Mouse (Mus musculus): Measurements from ENCODE around the gene Fam71f2. TPM values are rescaled to one million over a fixed set of nuclear protein-coding genes. Genes with fewer than 3 reads are reported as not detected.

The Fam71f2 gene
- polyA plus RNA-seq, 1 experiment from 2014 or later: 0.33 TPM

- DNase-seq (ENCODE audit: low spot score) (no peak), ATAC-seq (ENCODE audit: insufficient read depth, low FRiP score, low TSS enrichment) (no peak)
- Histone ChIP-seq H3K9me3 (ENCODE audit: control insufficient read depth, low read length) (no peaks in the 10 kb centered on the region), H3K9ac (ENCODE audit: low read length) (no peak overlapping the region), H3K4me2 (ENCODE audit: low read depth) (no peak overlapping the region), H3K27ac (ENCODE audit: low read depth, low read length) (no peak overlapping the region), H3K4me1 (ENCODE audit: control insufficient read depth, insufficient read depth, low read length) (no peaks in the 10 kb centered on the region), H3K27me3 (ENCODE audit: control insufficient read depth, insufficient read depth, low read length) (no peaks in the 10 kb centered on the region), H3K36me3 (ENCODE audit: control insufficient read depth, insufficient read depth, low read length) (no peaks in the 10 kb centered on the region), H3K4me3 (ENCODE audit: low read depth, low read length) (no peak overlapping the region)
- 63% methylated on average over 5 of the region's 5 CpGs for WGBS
Observed at GRCm38 (mm10) chr6:29287944-29288343, 8.6 kb downstream of the Fam71f2 start.

GRCm38 (mm10) chr6:29288651-29289050 lies 9.3 kb downstream of the Fam71f2 start:
- DNase-seq (ENCODE audit: low spot score): no peak
- no peaks in the 10 kb centered on the region for H3K36me3 ChIP-seq (ENCODE audit: control insufficient read depth, insufficient read depth, low read length)
- no peak overlapping the region for H3K27ac ChIP-seq (ENCODE audit: low read depth, low read length)
- no peaks in the 10 kb centered on the region for H3K9me3 ChIP-seq (ENCODE audit: control insufficient read depth, low read length)
- no peaks in the 10 kb centered on the region for H3K4me1 ChIP-seq (ENCODE audit: control insufficient read depth, insufficient read depth, low read length)
- WGBS: 70% methylated on average over 6 of the region's 6 CpGs
- no peak overlapping the region for H3K4me2 ChIP-seq (ENCODE audit: low read depth)
- no peaks in the 10 kb centered on the region for H3K27me3 ChIP-seq (ENCODE audit: control insufficient read depth, insufficient read depth, low read length)
- H3K9ac ChIP-seq (ENCODE audit: low read length): no peak overlapping the region
- ATAC-seq (ENCODE audit: insufficient read depth, low FRiP score, low TSS enrichment): no peak
- no peak overlapping the region for H3K4me3 ChIP-seq (ENCODE audit: low read depth, low read length)

- Histone ChIP-seq H3K36me3 (ENCODE audit: control insufficient read depth, insufficient read depth, low read length) (no peaks in the 10 kb centered on the region), H3K9ac (ENCODE audit: low read length) (no peak overlapping the region), H3K4me3 (ENCODE audit: low read depth, low read length) (no peak overlapping the region), H3K9me3 (ENCODE audit: control insufficient read depth, low read length) (no peaks in the 10 kb centered on the region), H3K27ac (ENCODE audit: low read depth, low read length) (no peak overlapping the region), H3K4me1 (ENCODE audit: control insufficient read depth, insufficient read depth, low read length) (no peaks in the 10 kb centered on the region), H3K4me2 (ENCODE audit: low read depth) (no peak overlapping the region), H3K27me3 (ENCODE audit: control insufficient read depth, insufficient read depth, low read length) (no peaks in the 10 kb centered on the region)
- no peak for ATAC-seq (ENCODE audit: insufficient read depth, low FRiP score, low TSS enrichment)
- 77% methylated on average over 2 of the region's 2 CpGs for WGBS
- no peak for DNase-seq (ENCODE audit: low spot score)
Observed at GRCm38 (mm10) chr6:29299112-29299511, 19.7 kb downstream of the Fam71f2 start.

- H3K4me2 ChIP-seq (ENCODE audit: low read depth): no peak overlapping the region
- no peak overlapping the region for H3K27ac ChIP-seq (ENCODE audit: low read depth, low read length)
- no peaks in the 10 kb centered on the region for H3K9me3 ChIP-seq (ENCODE audit: control insufficient read depth, low read length)
- no peak overlapping the region for H3K9ac ChIP-seq (ENCODE audit: low read length)
- no peaks in the 10 kb centered on the region for H3K4me1 ChIP-seq (ENCODE audit: control insufficient read depth, insufficient read depth, low read length)
- H3K36me3 ChIP-seq (ENCODE audit: control insufficient read depth, insufficient read depth, low read length): no peaks in the 10 kb centered on the region
- no peak overlapping the region for H3K4me3 ChIP-seq (ENCODE audit: low read depth, low read length)
- DNase-seq (ENCODE audit: low spot score): no peak
- ATAC-seq (ENCODE audit: insufficient read depth, low FRiP score, low TSS enrichment): no peak
- H3K27me3 ChIP-seq (ENCODE audit: control insufficient read depth, insufficient read depth, low read length): no peaks in the 10 kb centered on the region
Observed at GRCm38 (mm10) chr6:29303251-29303650, 23.9 kb downstream of the Fam71f2 start.

- Histone ChIP-seq H3K4me2 (ENCODE audit: low read depth) (no peak overlapping the region), H3K4me1 (ENCODE audit: control insufficient read depth, insufficient read depth, low read length) (no peaks in the 10 kb centered on the region), H3K27me3 (ENCODE audit: control insufficient read depth, insufficient read depth, low read length) (no peaks in the 10 kb centered on the region), H3K9me3 (ENCODE audit: control insufficient read depth, low read length) (no peaks in the 10 kb centered on the region), H3K36me3 (ENCODE audit: control insufficient read depth, insufficient read depth, low read length) (no peaks in the 10 kb centered on the region), H3K9ac (ENCODE audit: low read length) (no peak overlapping the region), H3K4me3 (ENCODE audit: low read depth, low read length) (no peak overlapping the region), H3K27ac (ENCODE audit: low read depth, low read length) (no peak overlapping the region)
- no peak for ATAC-seq (ENCODE audit: insufficient read depth, low FRiP score, low TSS enrichment)
- DNase-seq (ENCODE audit: low spot score): no peak
- 46% methylated on average over 5 of the region's 5 CpGs for WGBS
Observed at GRCm38 (mm10) chr6:29303726-29304125, 24.3 kb downstream of the Fam71f2 start.

- Histone ChIP-seq H3K27ac (ENCODE audit: low read depth, low read length) (no peak overlapping the region), H3K9me3 (ENCODE audit: control insufficient read depth, low read length) (no peaks in the 10 kb centered on the region), H3K4me1 (ENCODE audit: control insufficient read depth, insufficient read depth, low read length) (no peaks in the 10 kb centered on the region), H3K9ac (ENCODE audit: low read length) (no peak overlapping the region), H3K27me3 (ENCODE audit: control insufficient read depth, insufficient read depth, low read length) (no peaks in the 10 kb centered on the region), H3K4me3 (ENCODE audit: low read depth, low read length) (no peak overlapping the region), H3K36me3 (ENCODE audit: control insufficient read depth, insufficient read depth, low read length) (no peaks in the 10 kb centered on the region), H3K4me2 (ENCODE audit: low read depth) (no peak overlapping the region)
- ATAC-seq (ENCODE audit: insufficient read depth, low FRiP score, low TSS enrichment): no peak
- WGBS: 88% methylated on average over 4 of the region's 4 CpGs
- no peak for DNase-seq (ENCODE audit: low spot score)
Observed at GRCm38 (mm10) chr6:29305462-29305861, 26.1 kb downstream of the Fam71f2 start.

GRCm38 (mm10) chr6:29308846-29309605 lies 29.6 kb downstream of the Fam71f2 start:
- no peak overlapping the region for H3K27ac ChIP-seq (ENCODE audit: low read depth, low read length)
- no peaks in the 10 kb centered on the region for H3K4me1 ChIP-seq (ENCODE audit: control insufficient read depth, insufficient read depth, low read length)
- no peaks in the 10 kb centered on the region for H3K27me3 ChIP-seq (ENCODE audit: control insufficient read depth, insufficient read depth, low read length)
- H3K36me3 ChIP-seq (ENCODE audit: control insufficient read depth, insufficient read depth, low read length): no peaks in the 10 kb centered on the region
- DNase-seq (ENCODE audit: low spot score): no peak
- no peak for ATAC-seq (ENCODE audit: insufficient read depth, low FRiP score, low TSS enrichment)
- no peak overlapping the region for H3K9ac ChIP-seq (ENCODE audit: low read length)
- WGBS: 84% methylated on average over 16 of the region's 16 CpGs
- no peaks in the 10 kb centered on the region for H3K9me3 ChIP-seq (ENCODE audit: control insufficient read depth, low read length)
- no peak overlapping the region for H3K4me3 ChIP-seq (ENCODE audit: low read depth, low read length)
- no peak overlapping the region for H3K4me2 ChIP-seq (ENCODE audit: low read depth)

GRCm38 (mm10) chr6:29313690-29314202 lies 34.4 kb downstream of the Fam71f2 start:
- ATAC-seq (ENCODE audit: insufficient read depth, low FRiP score, low TSS enrichment) (no peak), DNase-seq (ENCODE audit: low spot score) (no peak)
- WGBS: 62% methylated on average over 14 of the region's 14 CpGs
- H3K4me3 ChIP-seq (ENCODE audit: low read depth, low read length): no peak overlapping the region
- H3K9me3 ChIP-seq (ENCODE audit: control insufficient read depth, low read length): no peaks in the 10 kb centered on the region
- H3K27me3 ChIP-seq (ENCODE audit: control insufficient read depth, insufficient read depth, low read length): no peaks in the 10 kb centered on the region
- no peaks in the 10 kb centered on the region for H3K36me3 ChIP-seq (ENCODE audit: control insufficient read depth, insufficient read depth, low read length)
- no peak overlapping the region for H3K9ac ChIP-seq (ENCODE audit: low read length)
- H3K27ac ChIP-seq (ENCODE audit: low read depth, low read length): no peak overlapping the region
- H3K4me2 ChIP-seq (ENCODE audit: low read depth): no peak overlapping the region
- H3K4me1 ChIP-seq (ENCODE audit: control insufficient read depth, insufficient read depth, low read length): no peaks in the 10 kb centered on the region

GRCm38 (mm10) chr6:29317286-29317685 lies 37.9 kb downstream of the Fam71f2 start:
- Histone ChIP-seq H3K4me3 (ENCODE audit: low read depth, low read length) (no peak overlapping the region), H3K9me3 (ENCODE audit: control insufficient read depth, low read length) (no peaks in the 10 kb centered on the region), H3K9ac (ENCODE audit: low read length) (no peak overlapping the region), H3K27me3 (ENCODE audit: control insufficient read depth, insufficient read depth, low read length) (no peaks in the 10 kb centered on the region), H3K36me3 (ENCODE audit: control insufficient read depth, insufficient read depth, low read length) (no peaks in the 10 kb centered on the region), H3K4me1 (ENCODE audit: control insufficient read depth, insufficient read depth, low read length) (no peaks in the 10 kb centered on the region), H3K27ac (ENCODE audit: low read depth, low read length) (no peak overlapping the region), H3K4me2 (ENCODE audit: low read depth) (no peak overlapping the region)
- no peak for DNase-seq (ENCODE audit: low spot score)
- WGBS: 76% methylated on average over 2 of the region's 2 CpGs
- no peak for ATAC-seq (ENCODE audit: insufficient read depth, low FRiP score, low TSS enrichment)

Measured in neural tube, embryonic 11.5 days (tissue).